Mouse (Mus musculus) hindbrain, embryonic 10.5 days (tissue): ENCODE measurements around the gene Bcan. TPM values are rescaled to one million over a fixed set of nuclear protein-coding genes. Genes with fewer than 3 reads are reported as not detected.

Source experiments
- DNase-seq: peaks from one replicate; pipeline ENCODE4 v3.0.0-alpha.2; 2017; ENCODE audit warnings: low spot score
- H3K27ac ChIP-seq: fragments of 300-500 bp; sonication (generic); 2 replicates; pipeline ENCODE4 v1.5.1; 2016; ENCODE audit warnings: mild to moderate bottlenecking, moderate library complexity
- H3K27me3 ChIP-seq: fragments of 300-500 bp; sonication (generic); 2 replicates; pipeline ENCODE4 v1.6.1; 2016; ENCODE audit warnings: mild to moderate bottlenecking; ENCODE audit not compliant: poor library complexity, insufficient read depth, severe bottlenecking
- H3K36me3 ChIP-seq: fragments of 300-500 bp; sonication (generic); 2 replicates; pipeline ENCODE4 v1.6.1; 2016; ENCODE audit warnings: mild to moderate bottlenecking, moderate library complexity
- H3K4me1 ChIP-seq: fragments of 300-500 bp; sonication (generic); replicated peaks from 2 replicates; pipeline ENCODE4 v1.6.1; 2016; ENCODE audit warnings: mild to moderate bottlenecking
- H3K4me3 ChIP-seq: fragments of 300-500 bp; sonication (generic); 2 replicates; pipeline ENCODE4 v1.5.1; 2016; ENCODE audit warnings: mild to moderate bottlenecking, moderate library complexity
- H3K9me3 ChIP-seq: fragments of 300-500 bp; sonication (generic); 2 replicates; pipeline ENCODE4 v1.6.1; 2016; ENCODE audit warnings: mild to moderate bottlenecking, moderate library complexity
- WGBS: fragments of 180-500 bp; shearing (Covaris S2); methylation state at CpG from one replicate; pipeline ENCODE4 v1.1.7; 2016; 5-methylcytosine and 5-hydroxymethylcytosine counted together
- polyA plus RNA-seq: library from polyadenylated mRNA; unstranded; fragments of >200 nt; fragmentation: Nextera tagmentation; extraction: Ambion mirVana; gene quantifications from 2 replicates; pipeline ENCODE4 v1.2.1, GENCODE M21; 2016

Bcan gene
- polyA plus RNA-seq, 1 experiment from 2014 or later = 0.95 TPM

DNA sequence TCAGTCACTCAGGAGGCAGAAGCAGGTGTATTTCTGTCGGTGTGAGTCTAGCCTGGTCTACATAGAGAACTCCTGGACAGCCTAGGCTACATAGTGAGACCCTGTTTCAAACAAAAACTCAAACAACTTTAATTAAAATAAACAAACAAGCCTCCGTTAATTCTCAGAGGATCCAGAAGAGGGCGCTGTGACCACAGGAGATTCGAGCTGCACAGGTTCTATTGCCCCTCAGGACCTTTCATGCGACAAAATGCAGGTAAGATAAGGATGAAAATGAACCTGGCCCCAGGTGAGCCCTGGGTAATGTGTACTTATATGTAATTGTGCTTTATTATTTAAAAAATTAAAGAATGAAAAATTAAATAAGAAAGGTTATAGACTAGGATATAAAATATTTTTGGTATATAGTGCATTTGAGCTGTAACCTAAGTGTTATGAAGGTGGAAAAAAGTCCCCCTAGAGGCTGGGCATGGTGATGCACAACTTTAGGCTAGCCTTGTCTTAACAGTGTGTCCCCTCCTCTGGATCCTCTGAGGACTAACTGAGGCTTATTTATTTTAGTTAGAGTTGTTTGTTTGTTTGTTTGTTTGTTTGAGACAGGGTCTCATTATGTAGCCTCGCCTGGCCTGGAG lies 10.7 kb upstream of the Bcan start:
- 9% methylated on average over 6 of the region's 6 CpGs for WGBS
- Histone ChIP-seq H3K27ac (no peak overlapping the region), H3K4me3 (no peak overlapping the region), H3K4me1 (no peaks in the 10 kb centered on the region), H3K27me3 (peaks cover 4% of the 10 kb centered on the region), H3K9me3 (0 out of 2 replicates have a peak, but pooled peaks cover 6% of the 10 kb centered on the region), H3K36me3 (no peaks in the 10 kb centered on the region)
- DNase-seq = no peak

GRCm38 (mm10) chr3:88005822-88006786 lies 6.1 kb upstream of the Bcan start:
- Histone ChIP-seq H3K36me3 (no peaks in the 10 kb centered on the region), H3K9me3 (0 out of 2 replicates have a peak, but pooled peaks cover 6% of the 10 kb centered on the region), H3K27ac (no peak overlapping the region), H3K4me3 (no peak overlapping the region), H3K4me1 (peaks cover 17% of the 10 kb centered on the region), H3K27me3 (peaks cover 40% of the 10 kb centered on the region)
- WGBS = 78% methylated on average over 18 of the region's 18 CpGs
- no peak for DNase-seq

DNA sequence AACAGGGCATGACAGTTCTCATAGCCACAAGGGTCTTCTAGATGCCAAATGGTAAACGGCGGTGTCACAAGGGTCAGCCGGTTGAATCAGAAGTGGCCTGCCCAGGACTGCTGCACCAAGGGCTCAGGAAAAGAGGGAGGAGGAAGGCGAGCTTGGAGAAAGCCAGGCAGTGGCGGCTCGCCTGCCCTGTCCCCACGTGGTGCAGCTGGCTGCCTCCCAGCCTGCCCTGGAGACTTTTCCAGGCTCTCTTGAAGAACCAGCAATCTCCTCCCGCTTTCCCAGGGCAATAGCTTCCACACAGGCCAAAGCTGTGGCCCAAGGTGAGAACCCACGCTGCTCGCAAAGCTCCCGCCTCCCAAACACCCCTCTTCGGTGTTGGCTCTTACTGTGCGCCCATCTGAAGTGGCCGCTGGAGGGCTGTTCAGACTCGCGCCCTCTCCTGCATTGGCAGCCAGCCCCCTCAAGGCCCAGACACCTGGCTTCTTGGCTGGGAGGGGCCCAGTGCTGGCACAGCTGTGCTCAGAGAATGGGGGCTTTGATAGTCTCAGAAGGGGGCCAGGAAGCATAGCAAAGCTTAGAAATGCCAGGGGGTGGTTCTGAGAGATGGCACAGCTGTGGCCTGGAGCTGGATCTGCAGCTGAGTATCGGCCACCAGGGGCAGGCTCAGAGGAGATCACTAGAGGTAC lies 2.4 kb upstream of the Bcan start:
- peak; percentile 43 for DNase-seq
- Histone ChIP-seq H3K4me1 (peaks cover 43% of the 10 kb centered on the region), H3K9me3 (0 out of 2 replicates have a peak, but pooled peaks cover 6% of the 10 kb centered on the region), H3K27me3 (peaks cover 77% of the 10 kb centered on the region), H3K27ac (no peak overlapping the region), H3K36me3 (no peaks in the 10 kb centered on the region), H3K4me3 (no peak overlapping the region)
- 6% methylated on average over 17 of the region's 17 CpGs for WGBS

DNA sequence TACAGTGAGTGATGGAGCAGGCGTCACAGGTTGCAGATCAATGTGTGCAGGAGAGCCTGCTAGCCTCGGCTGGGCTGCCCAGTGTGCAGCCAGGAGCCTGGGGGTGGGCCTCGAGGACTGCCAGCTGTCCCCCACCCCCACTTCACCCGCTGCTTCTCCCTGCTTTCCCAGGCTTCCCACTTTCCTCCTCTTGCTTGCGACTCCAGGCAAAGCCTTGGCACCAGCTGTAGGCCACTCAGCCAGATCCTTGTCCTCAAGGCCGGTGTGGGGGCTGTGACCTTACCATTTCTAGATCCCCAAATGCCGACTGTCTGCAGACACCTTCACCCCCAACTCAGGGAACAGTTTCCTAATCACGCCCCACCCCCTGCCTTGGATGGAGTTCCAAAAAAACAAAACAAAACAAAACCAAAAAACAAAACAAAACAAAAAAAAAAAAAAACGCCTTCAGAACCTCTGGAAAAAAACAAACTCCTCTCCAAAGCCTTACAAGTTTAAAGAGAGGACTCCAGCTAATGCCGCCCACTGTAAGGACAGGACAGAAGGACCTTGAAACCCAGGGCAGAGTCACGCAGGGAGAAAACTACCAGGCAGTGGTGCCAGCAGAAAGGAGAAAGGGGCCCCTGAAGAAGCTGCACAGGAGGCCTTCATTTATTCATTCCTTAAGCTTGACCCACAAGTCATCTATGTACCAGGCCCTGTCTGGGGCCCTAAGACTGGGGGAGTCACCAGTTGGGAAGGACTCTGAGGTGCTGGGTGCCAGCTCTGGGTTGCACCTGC lies 976 bp upstream of the Bcan start:
- no peaks in the 10 kb centered on the region for H3K36me3 ChIP-seq
- no peak for DNase-seq
- WGBS = 12% methylated on average over 11 of the region's 11 CpGs
- peaks cover 91% of the 10 kb centered on the region for H3K27me3 ChIP-seq
- H3K9me3 ChIP-seq = 0 out of 2 replicates have a peak, but pooled peaks cover under 1% of the 10 kb centered on the region
- H3K4me3 ChIP-seq = peak overlapping the region; percentile 57
- H3K4me1 ChIP-seq = peaks cover 57% of the 10 kb centered on the region
- H3K27ac ChIP-seq = no peak overlapping the region

GRCm38 (mm10) chr3:87999243-87999895 lies 661 bp downstream of the Bcan start:
- Histone ChIP-seq H3K9me3 (no peaks in the 10 kb centered on the region), H3K4me1 (peaks cover 69% of the 10 kb centered on the region), H3K4me3 (peak overlapping the region; percentile 57), H3K27me3 (peaks cover 99% of the 10 kb centered on the region), H3K27ac (no peak overlapping the region), H3K36me3 (no peaks in the 10 kb centered on the region)
- peak; percentile 34 for DNase-seq
- under 1% methylated on average over 38 of the region's 38 CpGs for WGBS

GRCm38 (mm10) chr3:87998747-87999146 lies 1.3 kb downstream of the Bcan start:
- no peak overlapping the region for H3K27ac ChIP-seq
- DNase-seq = no peak

GRCm38 (mm10) chr3:87996971-87997614 lies 2.9 kb downstream of the Bcan start:
- peaks cover 100% of the 10 kb centered on the region for H3K27me3 ChIP-seq
- under 1% methylated on average over 49 of the region's 49 CpGs for whole genome bisulfite sequencing
- H3K27ac ChIP-seq = peak overlapping the region; percentile 50; the same call in 1 of the 2 replicates
- peak; percentile 55 for DNase-seq
- H3K36me3 ChIP-seq = no peaks in the 10 kb centered on the region
- H3K4me3 ChIP-seq = peak overlapping the region; percentile 57
- H3K9me3 ChIP-seq = no peaks in the 10 kb centered on the region
- peaks cover 77% of the 10 kb centered on the region for H3K4me1 ChIP-seq

More at GRCm38 (mm10) chr3:87998747-87999146, 1.3 kb downstream of the Bcan start:
- Histone ChIP-seq H3K36me3 (no peaks in the 10 kb centered on the region), H3K27me3 (peaks cover 100% of the 10 kb centered on the region), H3K4me1 (peaks cover 69% of the 10 kb centered on the region), H3K4me3 (no peak overlapping the region), H3K9me3 (no peaks in the 10 kb centered on the region)
- 2% methylated on average over 7 of the region's 7 CpGs for WGBS

DNA sequence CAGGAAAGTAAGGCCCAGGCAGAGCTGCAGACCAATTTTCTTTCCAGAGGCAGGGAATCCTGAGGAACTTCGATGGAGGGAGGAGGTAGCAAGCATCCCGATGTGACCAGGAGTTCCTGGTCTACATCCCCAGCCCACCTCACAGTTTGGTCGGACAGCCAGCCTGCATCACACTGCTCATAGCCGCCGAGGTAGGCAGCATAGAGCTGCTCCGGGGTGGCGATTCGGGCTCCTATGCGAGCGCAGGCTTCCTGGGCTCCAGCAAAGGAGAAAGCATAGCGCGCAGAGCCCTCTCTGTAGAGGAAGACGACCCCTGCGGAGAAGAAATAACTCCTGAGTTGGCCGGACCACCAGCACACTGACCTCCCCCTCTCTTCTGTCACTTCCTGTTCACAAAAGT lies 3.6 kb downstream of the Bcan start:
- peaks cover 100% of the 10 kb centered on the region for H3K27me3 ChIP-seq
- no peak for DNase-seq
- under 1% methylated on average over 15 of the region's 15 CpGs for WGBS
- H3K9me3 ChIP-seq = no peaks in the 10 kb centered on the region
- H3K36me3 ChIP-seq = no peaks in the 10 kb centered on the region
- no peak overlapping the region for H3K27ac ChIP-seq
- H3K4me1 ChIP-seq = peaks cover 71% of the 10 kb centered on the region
- peak overlapping the region; percentile 57 for H3K4me3 ChIP-seq

DNA sequence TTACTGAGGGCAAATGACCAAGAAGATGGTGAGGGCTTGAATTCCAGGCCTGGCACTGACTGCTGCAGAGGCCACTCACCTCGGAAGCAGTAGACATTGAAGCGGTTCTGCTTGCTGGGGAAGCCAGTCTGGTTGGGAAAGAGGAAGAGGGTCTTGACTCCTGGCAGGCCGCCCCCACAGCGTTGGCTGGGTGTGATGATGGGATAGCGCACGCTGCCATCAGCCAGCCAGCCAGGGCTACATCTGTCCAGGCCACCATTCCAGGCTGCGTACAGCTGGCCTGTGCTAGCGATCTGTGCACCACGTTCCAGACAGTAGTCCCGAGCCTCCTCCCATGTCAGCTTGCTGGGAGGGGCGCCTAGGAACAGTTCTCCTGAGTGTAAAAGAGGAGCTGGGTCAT lies 4.7 kb downstream of the Bcan start:
- WGBS = 28% methylated on average over 11 of the region's 11 CpGs
- Histone ChIP-seq H3K27me3 (peaks cover 100% of the 10 kb centered on the region), H3K4me1 (peaks cover 65% of the 10 kb centered on the region), H3K9me3 (no peaks in the 10 kb centered on the region), H3K27ac (no peak overlapping the region), H3K4me3 (no peak overlapping the region), H3K36me3 (no peaks in the 10 kb centered on the region)
- no peak for DNase-seq

DNA sequence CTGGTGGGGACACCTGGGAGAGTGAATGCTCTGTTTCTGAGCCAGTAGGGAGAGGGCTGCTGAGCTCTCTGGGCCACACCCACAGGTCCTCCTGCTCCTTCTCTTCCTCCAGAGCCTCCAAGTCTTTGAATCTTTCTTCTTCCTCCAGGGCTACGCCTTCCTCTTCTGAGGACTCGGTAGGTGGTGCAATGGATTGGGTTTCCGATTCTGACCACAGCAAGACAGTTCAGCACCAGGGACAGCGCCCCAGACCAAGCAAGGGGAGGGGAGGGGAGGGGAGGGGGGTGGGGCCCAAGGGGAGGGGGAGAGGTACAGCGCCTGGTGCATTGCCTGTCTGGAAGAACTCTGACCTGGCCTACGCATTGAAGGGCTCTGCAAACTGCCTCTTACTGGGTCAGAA lies 6.6 kb downstream of the Bcan start:
- Histone ChIP-seq H3K4me3 (no peak overlapping the region), H3K27me3 (peaks cover 100% of the 10 kb centered on the region), H3K36me3 (no peaks in the 10 kb centered on the region), H3K9me3 (no peaks in the 10 kb centered on the region), H3K4me1 (peaks cover 60% of the 10 kb centered on the region), H3K27ac (no peak overlapping the region)
- WGBS = 3% methylated on average over 6 of the region's 6 CpGs
- peak; percentile 75 for DNase-seq

- 26% methylated on average over 10 of the region's 10 CpGs for WGBS
- Histone ChIP-seq H3K9me3 (no peaks in the 10 kb centered on the region), H3K27ac (0 out of 2 replicates have a peak overlapping the region, but pooled peaks have one; percentile 1), H3K36me3 (no peaks in the 10 kb centered on the region), H3K4me1 (peaks cover 68% of the 10 kb centered on the region), H3K27me3 (peaks cover 69% of the 10 kb centered on the region), H3K4me3 (no peak overlapping the region)
- DNase-seq = no peak
Observed at GRCm38 (mm10) chr3:87989935-87990334, 10.1 kb downstream of the Bcan start.
